Comparison of ENCODE assay signal across 31 mouse cellular contexts in the genomic region with DNA sequence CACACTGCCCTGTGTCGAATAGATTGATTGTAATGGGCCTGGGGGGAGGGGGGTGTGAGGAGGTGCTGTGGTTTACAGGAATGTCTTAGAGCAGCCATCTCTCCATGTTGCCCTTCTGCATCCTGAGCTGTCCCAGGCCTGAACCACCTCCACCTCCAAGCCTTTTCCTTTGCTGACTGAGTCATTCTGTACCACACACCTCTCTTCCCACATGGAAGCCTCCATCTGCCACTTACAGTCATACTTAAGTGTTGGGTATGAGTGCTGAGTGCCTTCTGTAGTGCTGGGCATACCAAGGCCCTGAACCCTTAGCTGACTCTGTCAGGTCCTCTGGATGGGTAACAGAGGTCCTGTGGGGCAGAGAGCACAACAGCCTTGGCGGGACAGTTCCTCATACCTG. TPM values are rescaled to one million over a fixed set of nuclear protein-coding genes. Genes with fewer than 3 reads are reported as not detected.
DNase-seq lines count a peak whose midpoint lies in the region; ATAC-seq lines count a peak whose summit lies in the region.
"Had no signal": no experiment of that assay in that cellular context is flagged by ENCODE, and none has a peak within 500 bp of the region (broad histone marks: within the 10 kb centered on the region; RNA-seq: fewer than 3 reads in every experiment).

No protein-coding gene starts in this region.

- no peaks in the 10 kb centered on the region for H3K27me3 ChIP-seq in heart, embryonic 10.5 days (ENCODE audit: insufficient read depth, poor library complexity, severe bottlenecking)
- no peaks in the 10 kb centered on the region for H3K27me3 ChIP-seq in heart, embryonic 15.5 days
- H3K27me3 ChIP-seq in midbrain, embryonic 10.5 days (ENCODE audit: low read depth, poor library complexity, severe bottlenecking): no peaks in the 10 kb centered on the region
- H3K27me3 ChIP-seq in midbrain, embryonic 15.5 days (replicated peaks): no peaks in the 10 kb centered on the region
- H3K27me3 ChIP-seq: embryonic facial prominence, embryonic 12.5 days; hindbrain, embryonic 13.5 days; limb, embryonic 13.5 days; lung, embryonic 15.5 days; midbrain, embryonic 13.5 days; neural tube, embryonic 15.5 days had no signal

- ATAC-seq in heart, embryonic 15.5 days (replicated peaks; ENCODE audit: insufficient number of reproducible peaks, insufficient read depth, low FRiP score, low read depth): no peak
- no peak for ATAC-seq in midbrain, embryonic 15.5 days (replicated peaks)
- ATAC-seq: forebrain, embryonic 14.5 days; intestine, embryonic 16.5 days; midbrain, embryonic 13.5 days had no signal

- peaks cover 97% of the 10 kb centered on the region for H3K4me1 ChIP-seq in heart, embryonic 10.5 days
- H3K4me1 ChIP-seq in heart, embryonic 15.5 days (replicated peaks): peaks cover 74% of the 10 kb centered on the region
- H3K4me1 ChIP-seq in midbrain, embryonic 10.5 days: peaks cover 61% of the 10 kb centered on the region
- H3K4me1 ChIP-seq in midbrain, embryonic 15.5 days: peaks cover 20% of the 10 kb centered on the region
- H3K4me1 ChIP-seq: megakaryocyte, embryonic 14.5 days had no signal

- intact Hi-C loops in heart, postnatal 36 days (cut with DNase I): no loop called here

- H3K9me3 ChIP-seq in heart, embryonic 10.5 days: no peaks in the 10 kb centered on the region
- H3K9me3 ChIP-seq in heart, embryonic 15.5 days (replicated peaks): no peaks in the 10 kb centered on the region
- no peaks in the 10 kb centered on the region for H3K9me3 ChIP-seq in midbrain, embryonic 10.5 days (replicated peaks)
- no peaks in the 10 kb centered on the region for H3K9me3 ChIP-seq in midbrain, embryonic 15.5 days
- H3K9me3 ChIP-seq: embryonic facial prominence, embryonic 12.5 days; hindbrain, embryonic 13.5 days; limb, embryonic 13.5 days; lung, embryonic 15.5 days; midbrain, embryonic 13.5 days; neural tube, embryonic 15.5 days had no signal

- no peak for DNase-seq in heart, embryonic 10.5 days (ENCODE audit: low spot score)
- DNase-seq in heart, adult 9 months (ENCODE audit: low spot score in 2 of 2): no peak
- DNase-seq in heart, postnatal 36 days: no peak
- DNase-seq in midbrain, embryonic 10.5 days (ENCODE audit: low spot score): no peak
- DNase-seq in telencephalon, adult 2 months (ENCODE audit: low read depth, low spot score): peak; percentile 55
- DNase-seq: adrenal gland, postnatal 14 days; cerebellum, adult 11-12 months; cerebellum, adult 9-11 months; embryo, embryonic 11 days; gastrocnemius, postnatal 10 days; heart, postnatal 14 days; kidney, adult 8-10 months; kidney, postnatal 10 days; lung, postnatal 4 days had no signal

- H3K27ac ChIP-seq in heart, embryonic 10.5 days: peak overlapping the region; percentile 80
- H3K27ac ChIP-seq in heart, embryonic 15.5 days: peak overlapping the region; percentile 89
- H3K27ac ChIP-seq in midbrain, embryonic 10.5 days (replicated peaks): 0 out of 2 replicates have a peak overlapping the region, but pooled peaks have one; percentile 38
- no peak overlapping the region for H3K27ac ChIP-seq in midbrain, embryonic 15.5 days
- H3K27ac ChIP-seq: embryonic facial prominence, embryonic 12.5 days; limb, embryonic 13.5 days; lung, embryonic 15.5 days; midbrain, embryonic 13.5 days; neural tube, embryonic 15.5 days had no signal

- 76% methylated on average over 2 of the region's 2 CpGs for WGBS in heart, embryonic 10.5 days
- 67% methylated on average over 2 of the region's 2 CpGs for WGBS in heart, embryonic 15.5 days
- WGBS in midbrain, embryonic 10.5 days: 87% methylated on average over 2 of the region's 2 CpGs
- 92% methylated on average over 2 of the region's 2 CpGs for WGBS in midbrain, embryonic 15.5 days

- peaks cover 26% of the 10 kb centered on the region for H3K36me3 ChIP-seq in heart, embryonic 10.5 days
- no peaks in the 10 kb centered on the region for H3K36me3 ChIP-seq in heart, embryonic 15.5 days
- H3K36me3 ChIP-seq in midbrain, embryonic 10.5 days: peaks cover 12% of the 10 kb centered on the region
- H3K36me3 ChIP-seq in midbrain, embryonic 15.5 days (replicated peaks): no peaks in the 10 kb centered on the region
- H3K36me3 ChIP-seq: lung, embryonic 15.5 days; neural tube, embryonic 15.5 days had no signal

- H3K4me3 ChIP-seq in heart, embryonic 10.5 days: no peak overlapping the region
- no peak overlapping the region for H3K4me3 ChIP-seq in heart, embryonic 15.5 days
- no peak overlapping the region for H3K4me3 ChIP-seq in midbrain, embryonic 10.5 days
- no peak overlapping the region for H3K4me3 ChIP-seq in midbrain, embryonic 15.5 days
- H3K4me3 ChIP-seq: embryonic facial prominence, embryonic 12.5 days; hindbrain, embryonic 13.5 days; left cerebral cortex, adult 2 months; limb, embryonic 13.5 days; lung, embryonic 15.5 days; megakaryocyte, embryonic 14.5 days; midbrain, embryonic 13.5 days; neural tube, embryonic 15.5 days had no signal

- no peak overlapping the region for H3K4me2 ChIP-seq in heart, embryonic 15.5 days
- H3K4me2 ChIP-seq in midbrain, embryonic 15.5 days: no peak overlapping the region
- H3K4me2 ChIP-seq: embryonic facial prominence, embryonic 12.5 days; hindbrain, embryonic 13.5 days; limb, embryonic 13.5 days; liver, embryonic 11.5 days; lung, embryonic 15.5 days; midbrain, embryonic 13.5 days; neural tube, embryonic 15.5 days had no signal

- no peak overlapping the region for H3K9ac ChIP-seq in heart, embryonic 15.5 days
- H3K9ac ChIP-seq in midbrain, embryonic 15.5 days: no peak overlapping the region
- H3K9ac ChIP-seq: embryonic facial prominence, embryonic 12.5 days; hindbrain, embryonic 13.5 days; limb, embryonic 13.5 days; lung, embryonic 15.5 days; midbrain, embryonic 13.5 days; neural tube, embryonic 15.5 days had no signal

RNA-seq across cellular contexts. Expression of a gene that starts 56.6 kb away (rescaled TPM):
- 0.06 and 0.12 TPM in 2 replicates for polyA plus RNA-seq in heart, embryonic 10.5 days (2016; fragmentation: Nextera tagmentation; extraction: Ambion mirVana)
- polyA plus RNA-seq in heart, embryonic 15.5 days (2015; fragmentation: Nextera tagmentation; extraction: Ambion mirVana): not detected in 2 replicates
- total RNA-seq in heart, postnatal 36 days (2021): not detected
- polyA plus RNA-seq in midbrain, embryonic 10.5 days (2016; fragmentation: Nextera tagmentation; extraction: Ambion mirVana): not detected in 2 replicates
- polyA plus RNA-seq in midbrain, embryonic 15.5 days (2015; fragmentation: Nextera tagmentation; extraction: Ambion mirVana): 0.13 TPM in 1 of 2 replicates, not detected in the other
- total RNA-seq: adrenal gland, postnatal 14 days; gastrocnemius, postnatal 10 days; heart, postnatal 14 days; MEL had no signal
- polyA plus RNA-seq: embryonic facial prominence, embryonic 12.5 days; forebrain, embryonic 14.5 days; hindbrain, embryonic 13.5 days; intestine, embryonic 16.5 days; limb, embryonic 13.5 days; liver, embryonic 11.5 days; liver, embryonic 16.5 days; midbrain, embryonic 13.5 days; neural tube, embryonic 15.5 days; small intestine, adult 2 months; stomach, embryonic 14.5 days had no signal
